9 mouse cellular contexts compared by ENCODE assay signal in genomic region chr17:28290262-28290661, GRCm38 (mm10). TPM values are rescaled to one million over a fixed set of nuclear protein-coding genes. Genes with fewer than 3 reads are reported as not detected.
DNase-seq lines count a peak whose midpoint lies in the region; ATAC-seq lines count a peak whose summit lies in the region.
"Had no signal": no experiment of that assay in that cellular context is flagged by ENCODE, and none has a peak within 500 bp of the region (broad histone marks: within the 10 kb centered on the region; RNA-seq: fewer than 3 reads in every experiment).

No protein-coding gene starts in this region.

- H3K4me1 ChIP-seq in heart, embryonic 13.5 days, result peaks cover 35% of the 10 kb centered on the region
- H3K4me1 ChIP-seq in forebrain, embryonic 13.5 days, result peaks cover 13% of the 10 kb centered on the region

- intact Hi-C loops in heart, postnatal 14 days (cut with DNase I), result no loop called here

- WGBS in heart, embryonic 13.5 days, result 59% methylated on average over 3 of the region's 3 CpGs
- 70% methylated on average over 3 of the region's 3 CpGs for WGBS in forebrain, embryonic 13.5 days

- no peaks in the 10 kb centered on the region for H3K9me3 ChIP-seq in heart, embryonic 13.5 days
- 0 out of 2 replicates have a peak, but pooled peaks cover 3% of the 10 kb centered on the region for H3K9me3 ChIP-seq in forebrain, embryonic 13.5 days (replicated peaks)
- H3K9me3 ChIP-seq: midbrain, embryonic 12.5 days had no signal

- DNase-seq in heart, adult 8-10 months (ENCODE audit: low spot score), result no peak
- peak; percentile 69 for DNase-seq in MN1 (ENCODE audit: low spot score)
- DNase-seq in heart, postnatal 14 days, result peak; percentile 67 to 75
- peak; percentile 81 for DNase-seq in lung, postnatal 10 days
- DNase-seq in retina, postnatal 1 day, result no peak
- DNase-seq in c-Kit-positive CD71-positive TER-119-positive erythroid progenitor cells, embryonic 14.5 days (ENCODE audit: low spot score), result no peak

- H3K27me3 ChIP-seq in heart, embryonic 13.5 days (replicated peaks), result no peaks in the 10 kb centered on the region
- no peaks in the 10 kb centered on the region for H3K27me3 ChIP-seq in forebrain, embryonic 13.5 days
- H3K27me3 ChIP-seq: midbrain, embryonic 12.5 days had no signal

- H3K4me2 ChIP-seq in heart, embryonic 13.5 days, result no peak overlapping the region
- no peak overlapping the region for H3K4me2 ChIP-seq in forebrain, embryonic 13.5 days
- H3K4me2 ChIP-seq: midbrain, embryonic 12.5 days had no signal

- no peak overlapping the region for H3K27ac ChIP-seq in heart, embryonic 13.5 days (replicated peaks)
- no peak overlapping the region for H3K27ac ChIP-seq in forebrain, embryonic 13.5 days
- H3K27ac ChIP-seq: midbrain, embryonic 12.5 days had no signal

- no peak overlapping the region for H3K4me3 ChIP-seq in heart, embryonic 13.5 days
- no peak overlapping the region for H3K4me3 ChIP-seq in forebrain, embryonic 13.5 days
- H3K4me3 ChIP-seq: midbrain, embryonic 12.5 days had no signal

- no peak for ATAC-seq in heart, embryonic 13.5 days (ENCODE audit: extremely low read depth, insufficient number of reproducible peaks, low FRiP score, low TSS enrichment)
- no peak for ATAC-seq in forebrain, embryonic 13.5 days

- H3K9ac ChIP-seq in heart, embryonic 13.5 days, result 0 out of 2 replicates have a peak overlapping the region, but pooled peaks have one; percentile 37
- no peak overlapping the region for H3K9ac ChIP-seq in forebrain, embryonic 13.5 days
- H3K9ac ChIP-seq: midbrain, embryonic 12.5 days had no signal

- H3K36me3 ChIP-seq in heart, embryonic 13.5 days, result peaks cover 11% of the 10 kb centered on the region
- H3K36me3 ChIP-seq in forebrain, embryonic 13.5 days (ENCODE audit: poor library complexity, severe bottlenecking), result no peaks in the 10 kb centered on the region
- H3K36me3 ChIP-seq: midbrain, embryonic 12.5 days had no signal

RNA-seq across cellular contexts. Expression of gene Fance, which starts 23.1 kb away (rescaled TPM):
- 19.3 and 22.2 TPM in 2 replicates for polyA plus RNA-seq in heart, embryonic 13.5 days (2015; fragmentation: Nextera tagmentation; extraction: Ambion mirVana)
- total RNA-seq in heart, adult 8-10 months (2022), result 10 to 100 TPM in 3 of 4 experiments, 1 to 10 TPM in 1; 9.2 to 15.2 (median 12.3) TPM
- total RNA-seq in heart, postnatal 14 days (2021), result 10 to 100 TPM; 12.8 to 14.2 TPM
- polyA plus RNA-seq in forebrain, embryonic 13.5 days (2015; fragmentation: Nextera tagmentation; extraction: Ambion mirVana), result 22.6 and 24.6 TPM in 2 replicates

RNA-seq across cellular contexts. Expression of gene Rpl10a, which starts 38.0 kb away (rescaled TPM):
- polyA plus RNA-seq in heart, embryonic 13.5 days (2015; fragmentation: Nextera tagmentation; extraction: Ambion mirVana), result 389 and 419 TPM in 2 replicates
- 100 to 1,000 TPM; 377 to 423 (median 382) TPM for total RNA-seq in heart, adult 8-10 months (2022)
- total RNA-seq in heart, postnatal 14 days (2021), result 100 to 1,000 TPM; 411 to 471 TPM
- 444 and 501 TPM in 2 replicates for polyA plus RNA-seq in forebrain, embryonic 13.5 days (2015; fragmentation: Nextera tagmentation; extraction: Ambion mirVana)

RNA-seq across cellular contexts. Expression of gene Ppard, which starts 57.8 kb away (rescaled TPM):
- 1.1 and 1.5 TPM in 2 replicates for polyA plus RNA-seq in heart, embryonic 13.5 days (2015; fragmentation: Nextera tagmentation; extraction: Ambion mirVana)
- total RNA-seq in heart, adult 8-10 months (2022), result 10 to 100 TPM; 32.4 to 33.8 (median 33.1) TPM
- total RNA-seq in heart, postnatal 14 days (2021), result 10 to 100 TPM; 37.7 to 39.4 TPM
- polyA plus RNA-seq in forebrain, embryonic 13.5 days (2015; fragmentation: Nextera tagmentation; extraction: Ambion mirVana), result 1.4 and 1.8 TPM in 2 replicates

Comparison
In these comparisons a context has a peak if more than half of its experiments do, and no peak if none do; other contexts are left out.
1. DNase-seq: peak in MN1 (single experiment), heart, postnatal 14 days (2 of 2) and lung, postnatal 10 days (single experiment); none in heart, adult 8-10 months (single experiment), retina, postnatal 1 day (single experiment) and c-Kit-positive CD71-positive TER-119-positive erythroid progenitor cells, embryonic 14.5 days (single experiment).